Mouse (Mus musculus) telencephalon, adult 2 months (tissue): ENCODE measurements around the gene Cacng1.

ENCODE experiments used
- DNase-seq: peaks from one replicate; pipeline ENCODE4 v3.0.0-alpha.2; 2011; ENCODE audit warnings: low read depth, low spot score

Gene Cacng1

DNA sequence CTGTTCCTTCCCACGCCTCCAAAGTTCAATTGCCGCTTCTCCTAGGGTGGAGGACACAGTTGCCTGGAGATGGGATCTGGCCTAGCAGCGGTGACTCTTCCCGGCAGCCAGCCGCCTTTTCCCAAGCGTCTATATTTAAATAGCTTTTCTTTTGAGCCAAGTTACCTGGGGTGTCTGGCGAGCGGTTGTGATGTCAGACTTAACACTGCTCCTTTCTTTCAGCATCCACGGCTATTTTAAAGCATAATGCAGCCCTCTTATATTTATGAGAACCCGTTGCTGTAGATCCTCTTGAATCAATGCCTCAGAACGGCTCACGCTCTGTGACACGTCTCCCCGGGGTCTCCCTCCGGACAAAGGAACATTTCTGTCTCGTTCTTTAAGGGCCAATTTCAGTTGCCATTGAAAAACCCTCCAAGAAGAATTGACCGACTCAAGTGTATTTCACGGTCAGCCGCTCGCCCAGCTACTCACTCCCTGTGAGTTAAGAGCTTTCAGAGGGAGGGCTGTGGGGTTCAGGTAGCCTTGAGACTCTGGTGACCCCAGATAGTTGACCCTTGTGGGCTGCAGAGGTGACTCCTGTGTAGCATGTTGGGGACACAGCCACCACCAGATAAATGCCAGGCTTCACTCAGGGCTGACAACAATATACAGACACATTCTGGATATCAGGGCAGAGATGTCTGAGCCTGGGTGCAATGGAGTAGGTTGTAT is 8.3 kb downstream of the Cacng1 start:
- DNase-seq, result no peak

DNA sequence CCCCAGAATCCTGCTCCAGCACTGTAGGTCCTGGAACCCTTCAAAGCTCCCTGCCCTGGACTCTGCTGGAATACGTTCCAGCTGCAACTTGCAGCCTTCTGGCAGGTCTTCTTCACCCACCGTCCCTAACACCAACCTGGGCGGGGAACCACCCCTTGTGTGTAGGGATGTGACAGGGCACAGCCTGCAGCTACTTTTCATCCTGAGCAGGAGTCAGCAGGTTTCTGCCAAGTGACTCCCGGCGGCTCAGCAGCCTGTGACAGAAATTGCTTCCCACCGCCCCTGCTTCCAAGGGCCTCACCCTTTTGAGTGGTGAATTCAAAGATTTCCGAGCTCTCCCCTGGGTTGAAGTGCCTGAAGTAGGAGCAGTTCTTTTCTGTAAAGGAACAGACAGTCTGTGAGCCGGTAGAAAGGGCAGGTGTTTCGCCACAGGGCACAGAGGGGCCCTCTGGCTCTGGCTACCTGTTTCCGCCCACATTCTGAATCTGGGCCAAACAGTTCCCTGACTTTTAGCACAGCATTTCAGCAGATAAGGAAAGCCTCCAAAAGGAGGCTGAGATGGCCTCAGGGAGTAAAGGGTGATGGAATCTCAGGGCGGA is 10.7 kb downstream of the Cacng1 start:
- DNase-seq, result no peak

DNA sequence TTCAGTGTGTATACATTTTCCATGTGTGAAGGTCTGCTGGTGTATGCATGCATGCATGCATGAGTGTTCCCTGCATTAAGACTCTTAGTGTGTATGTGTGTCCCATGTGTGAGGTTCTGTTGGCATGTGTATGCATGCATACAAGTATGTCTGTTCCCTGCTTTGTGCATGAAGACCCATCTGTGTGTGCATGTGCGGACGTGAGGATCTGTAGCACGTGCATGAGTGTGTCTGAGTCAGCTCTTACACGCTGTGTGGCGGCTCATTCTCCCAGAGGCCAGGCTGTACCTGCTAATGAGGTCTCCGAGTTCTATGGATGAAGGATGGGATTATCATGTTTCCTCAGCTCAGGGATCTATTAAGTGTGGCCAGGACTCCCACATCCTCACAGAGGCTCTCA is 11.3 kb downstream of the Cacng1 start:
- no peak for DNase-seq

DNA sequence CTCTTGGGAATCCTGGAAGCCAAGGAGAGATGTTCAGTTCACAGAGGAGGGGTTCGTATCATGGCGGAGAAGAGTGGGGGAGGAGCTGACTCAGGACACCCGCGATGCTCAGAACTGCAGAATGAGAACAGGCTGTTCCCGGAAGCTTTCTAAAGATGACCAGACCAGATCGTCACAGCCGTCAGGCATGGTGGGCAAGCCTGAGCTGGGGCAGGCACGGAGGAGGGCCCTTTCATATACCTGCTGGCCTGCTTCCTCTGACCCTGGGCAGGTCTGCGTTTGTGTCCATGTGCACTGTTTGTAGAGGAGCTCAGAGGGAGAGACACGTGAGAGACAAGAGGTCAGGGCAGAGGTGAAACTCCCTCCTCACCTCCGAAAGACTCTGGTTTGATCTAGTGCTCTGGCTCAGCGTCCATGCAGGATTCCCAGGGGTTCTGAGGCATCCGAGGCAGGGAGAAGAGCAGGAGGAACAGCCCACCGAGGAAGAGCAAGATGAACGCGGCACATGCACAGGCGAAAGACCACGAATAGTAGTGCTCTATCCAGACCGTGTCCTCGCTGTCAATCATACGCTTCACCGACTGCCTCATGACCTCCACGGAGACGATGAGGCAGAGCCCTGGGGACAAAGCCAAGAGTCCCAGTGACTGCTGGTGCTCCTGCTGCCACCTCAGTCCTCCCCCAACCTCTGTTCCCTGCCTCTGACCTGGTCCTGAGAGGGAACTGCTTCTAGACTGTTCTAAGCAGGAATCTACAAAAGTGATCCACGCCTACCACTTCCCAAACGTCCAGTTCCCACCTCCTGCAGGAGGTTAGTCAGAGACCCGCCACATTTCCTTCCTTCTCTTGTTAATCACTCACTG is 12.8 kb downstream of the Cacng1 start:
- no peak for DNase-seq

DNA sequence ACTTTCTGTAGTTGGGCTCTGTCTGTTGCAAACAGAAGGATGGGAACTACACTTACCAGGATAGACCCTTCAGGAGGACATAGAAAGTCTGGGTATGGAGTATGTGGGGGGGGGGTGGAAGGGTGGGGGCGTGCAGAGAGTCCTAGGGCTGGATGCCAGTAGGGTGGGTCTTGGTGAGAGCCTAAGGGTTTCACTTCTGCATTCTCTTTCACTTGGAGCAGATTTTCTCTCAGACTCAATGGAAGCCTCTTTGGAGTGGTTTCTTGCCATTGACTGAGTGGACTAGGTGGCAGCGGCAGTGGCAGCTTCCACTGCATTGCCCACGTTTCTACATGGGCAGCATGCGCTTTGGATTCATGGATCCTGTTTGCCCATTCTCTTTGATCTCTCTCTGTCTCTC is 16.4 kb downstream of the Cacng1 start:
- DNase-seq, result no peak

DNA sequence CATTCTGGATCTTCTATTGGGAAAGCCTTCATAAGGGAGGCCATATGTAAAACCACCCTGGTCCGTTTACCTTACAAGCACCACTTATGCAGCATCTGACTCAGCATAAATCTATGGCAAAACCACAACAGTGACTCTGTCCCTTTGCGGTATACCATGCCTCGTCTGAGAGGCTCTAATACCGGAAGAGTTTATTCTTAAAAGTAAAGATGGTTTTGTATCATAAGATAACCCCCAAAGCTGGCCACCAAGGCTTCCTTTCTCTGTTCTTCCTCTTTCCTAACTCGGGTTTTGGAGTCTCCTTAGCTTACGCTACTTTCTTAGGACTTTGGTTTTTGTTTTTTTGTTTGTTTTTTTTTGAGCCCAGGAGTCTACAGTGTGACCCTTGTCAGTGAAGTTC is 23.0 kb downstream of the Cacng1 start:
- no peak for DNase-seq

DNA sequence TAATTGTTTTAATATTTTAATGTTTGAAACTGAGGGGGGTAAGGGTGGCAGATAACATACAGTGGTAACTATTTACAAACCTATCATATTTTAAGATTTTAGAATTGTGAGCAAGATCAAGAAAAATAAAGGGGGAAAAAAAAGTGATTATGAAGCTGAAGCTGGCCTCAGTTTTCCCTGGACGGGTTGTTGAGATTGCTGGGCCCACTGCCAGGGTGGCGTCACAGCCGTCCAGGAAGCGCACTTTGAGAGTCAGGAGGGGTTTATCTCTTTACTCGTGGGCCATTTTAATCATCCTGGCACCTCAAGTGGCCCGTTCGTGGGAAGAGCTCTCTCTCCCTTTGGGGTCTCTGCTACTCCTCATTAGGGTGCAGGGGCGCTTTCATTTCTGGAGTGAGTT is 24.8 kb downstream of the Cacng1 start:
- DNase-seq, result no peak

DNA sequence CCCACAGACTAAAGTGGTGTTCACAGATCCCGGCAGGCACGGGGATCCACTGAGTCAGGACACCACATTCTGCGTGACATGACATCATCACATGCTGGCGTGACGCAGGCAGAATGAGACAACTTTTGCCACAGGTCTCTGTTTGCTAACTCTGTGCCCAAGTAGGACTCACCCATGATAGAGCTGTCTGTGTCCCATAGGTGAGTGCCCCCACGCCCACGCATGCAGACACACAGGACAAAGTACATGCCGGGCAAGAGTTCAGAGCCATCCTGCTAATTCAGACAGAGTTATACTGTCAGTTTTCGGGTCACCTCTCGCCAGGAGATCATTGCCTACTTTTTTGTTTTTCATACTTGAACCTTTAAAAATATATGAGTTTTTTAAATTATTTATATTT is 27.8 kb downstream of the Cacng1 start:
- DNase-seq, result no peak

DNA sequence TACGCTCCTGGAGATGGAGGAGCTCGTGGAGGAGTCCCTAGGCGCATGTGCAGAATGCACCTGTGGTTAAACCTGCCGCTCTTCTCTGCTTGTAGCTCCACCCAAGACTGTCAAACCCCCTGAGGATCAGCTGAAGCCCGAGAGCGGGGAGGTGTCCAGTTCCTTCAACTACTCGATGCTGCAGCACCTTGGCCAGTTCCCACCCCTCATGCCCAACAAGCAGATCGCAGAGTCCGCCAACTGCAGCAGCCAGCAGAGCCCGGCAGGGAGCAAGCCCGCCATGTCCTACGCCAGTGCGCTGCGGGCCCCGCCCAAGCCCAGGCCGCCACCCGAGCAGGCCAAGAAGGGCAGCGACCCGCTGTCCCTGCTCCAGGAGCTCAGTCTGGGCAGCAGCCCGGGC is 30.0 kb downstream of the Cacng1 start:
- no peak for DNase-seq

DNA sequence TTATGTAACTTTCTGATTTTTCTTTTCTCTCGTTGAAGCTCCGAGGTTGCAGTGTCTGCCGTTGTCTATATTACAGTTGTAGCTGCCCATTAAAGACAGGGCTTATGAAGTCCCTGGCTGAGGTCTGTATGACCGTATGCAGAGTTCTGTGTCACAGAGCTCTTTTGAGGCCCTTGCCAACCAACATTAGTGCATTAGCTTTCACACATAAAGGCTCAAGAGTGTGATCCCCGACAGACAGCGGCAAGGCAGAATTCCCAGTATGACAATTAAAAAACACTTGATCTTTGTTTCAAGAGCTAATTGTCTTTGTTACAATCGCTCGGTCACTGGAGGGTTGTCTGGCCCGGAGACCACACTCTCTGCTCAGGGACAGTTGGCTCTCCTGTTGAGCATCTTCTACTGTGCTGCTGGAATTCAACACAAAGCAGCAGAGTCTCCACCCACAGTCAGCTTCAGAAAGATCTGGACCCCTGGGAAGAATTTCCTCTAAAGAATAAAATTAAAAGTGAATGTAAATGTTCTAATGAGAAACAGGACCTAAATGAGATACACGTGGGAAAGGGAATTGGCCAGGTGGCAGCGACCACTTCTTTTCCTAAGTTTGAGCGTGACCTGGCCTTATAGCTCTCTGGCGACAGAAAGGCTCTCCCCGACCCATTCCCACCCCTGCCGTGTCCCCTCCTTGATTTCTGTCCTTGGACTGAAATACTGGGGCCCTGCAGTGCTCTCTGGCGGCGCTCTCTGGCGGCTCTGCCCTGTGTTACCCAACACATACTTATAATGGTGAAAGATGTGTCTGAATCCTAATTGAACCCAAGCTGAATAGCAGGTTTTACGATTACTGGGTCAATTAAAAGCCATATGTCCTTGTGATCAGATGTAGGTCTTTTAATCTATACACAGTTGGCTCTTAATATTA is 32.5 kb downstream of the Cacng1 start:
- DNase-seq, result no peak

DNA sequence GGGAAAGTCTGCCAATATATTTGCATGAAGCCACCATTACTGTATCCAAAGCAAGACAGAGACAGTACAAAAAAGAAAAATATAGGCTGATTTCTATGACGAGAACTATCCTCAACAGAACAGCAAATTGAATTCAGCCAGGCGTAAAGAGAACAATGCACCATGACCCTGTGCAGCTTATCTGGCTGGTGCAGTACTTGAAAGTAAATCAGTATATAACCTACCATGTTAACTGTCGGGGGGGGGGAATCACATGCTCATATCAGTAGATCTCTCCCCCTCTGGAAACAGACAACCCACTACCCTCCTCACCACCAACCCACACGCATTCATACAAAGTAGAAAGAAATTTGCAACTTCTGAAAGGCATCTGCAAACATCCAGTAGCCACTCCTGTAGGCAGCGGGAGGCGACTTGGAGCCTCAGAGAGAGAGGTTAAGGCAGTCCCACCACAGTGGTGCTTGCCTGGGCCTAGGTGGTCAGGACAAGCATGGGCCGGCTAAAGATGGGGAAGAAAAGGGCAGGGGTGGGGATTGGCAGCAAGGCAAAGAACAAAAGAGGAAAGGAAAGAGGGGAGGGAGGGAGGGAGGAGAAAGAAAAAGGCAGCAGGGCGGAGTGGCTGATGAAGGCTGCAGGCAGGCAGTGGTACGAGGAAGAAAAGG is 33.5 kb downstream of the Cacng1 start:
- no peak for DNase-seq

DNA sequence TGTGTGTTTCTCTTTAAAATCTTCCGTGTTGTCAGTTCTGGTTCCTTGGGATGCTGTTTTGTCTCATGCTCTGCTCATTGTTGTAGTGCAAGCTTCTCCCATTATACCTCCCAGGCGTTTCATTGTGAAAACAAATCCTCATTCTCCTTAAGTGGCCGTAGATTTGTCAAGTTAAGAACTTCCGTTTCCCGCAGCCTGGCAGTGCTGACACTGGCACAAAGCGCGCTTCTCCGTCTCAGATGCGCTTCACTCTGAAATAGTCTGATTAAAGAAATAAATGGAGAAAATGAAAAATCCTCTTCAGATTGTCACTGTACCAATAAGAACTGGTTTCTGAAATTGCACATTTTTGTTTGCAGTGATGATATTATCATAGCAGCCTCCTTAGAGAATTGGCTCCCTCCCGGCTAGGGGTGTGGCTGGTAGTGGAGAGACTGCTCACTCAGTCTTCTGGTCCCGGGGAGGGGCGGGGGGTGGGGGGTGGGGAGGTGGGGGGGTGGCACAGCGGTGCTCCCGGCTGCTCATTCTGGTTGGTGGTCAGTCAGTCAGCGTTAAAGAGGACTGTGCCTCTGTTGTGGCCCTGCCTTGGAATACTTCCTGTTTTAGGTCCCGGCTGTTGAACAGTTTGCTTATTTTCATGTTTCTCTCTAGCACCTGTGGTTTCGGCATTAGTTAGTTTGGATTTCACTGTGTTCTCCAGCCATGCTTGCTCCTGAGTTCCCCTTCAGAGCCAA is 39.9 kb downstream of the Cacng1 start:
- DNase-seq, result no peak

DNA sequence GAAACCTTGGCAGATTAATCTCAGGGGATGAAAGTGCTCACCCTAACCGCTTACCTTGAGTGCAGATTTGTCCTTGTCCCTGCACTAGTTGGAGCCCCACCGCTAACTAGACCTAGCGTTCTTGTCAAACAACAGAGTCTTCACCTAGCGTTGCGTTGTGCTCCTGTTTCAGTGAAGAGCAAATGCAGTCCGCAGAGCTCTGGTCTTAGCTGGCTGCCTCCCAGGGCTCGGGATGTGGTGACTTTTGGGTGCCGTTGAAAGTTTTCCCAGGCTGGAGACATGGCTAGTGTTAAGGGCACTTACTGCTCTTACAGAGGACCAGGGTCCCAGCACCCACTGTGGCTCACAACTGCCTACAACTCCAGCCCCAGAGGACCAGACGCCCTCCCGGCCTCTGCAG is 41.1 kb downstream of the Cacng1 start:
- no peak for DNase-seq

DNA sequence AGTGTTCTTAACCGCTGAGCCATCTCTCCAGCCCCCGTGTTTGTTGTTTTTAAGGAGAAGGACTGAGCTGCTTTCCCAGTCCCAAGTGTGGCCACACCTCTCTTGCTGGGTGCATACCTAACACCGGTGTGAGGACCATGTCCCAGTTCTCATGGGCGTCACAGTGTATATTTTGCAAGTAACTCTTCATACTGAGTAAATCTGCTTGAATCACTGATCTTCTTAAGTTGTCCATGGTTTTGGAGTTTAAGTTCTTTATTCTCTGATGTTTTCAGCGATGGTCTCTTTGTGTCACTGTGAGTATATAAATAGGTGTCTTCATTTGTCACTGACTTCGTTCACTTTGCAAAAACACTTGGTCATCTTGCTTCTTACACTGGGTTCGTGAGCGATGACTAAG is 41.7 kb downstream of the Cacng1 start:
- DNase-seq, result no peak

DNA sequence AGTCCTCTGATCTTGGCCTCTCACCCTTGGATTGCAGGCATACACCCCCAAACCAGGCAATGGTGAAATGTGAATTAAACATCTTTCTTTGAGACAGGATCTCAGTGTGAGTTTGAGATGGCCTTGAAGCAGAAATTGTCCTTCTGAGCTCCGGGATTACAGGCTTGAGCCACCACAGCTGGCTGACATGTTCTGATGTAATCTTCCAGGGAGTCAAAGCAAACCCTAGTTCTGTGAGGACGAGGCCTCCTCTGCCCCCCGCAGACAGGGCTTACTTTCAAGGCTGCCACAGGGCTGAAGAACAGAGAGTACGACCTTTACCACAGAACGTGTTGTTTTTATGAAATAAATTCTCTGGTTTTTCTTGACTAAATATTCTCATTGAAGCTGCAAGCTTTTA is 42.3 kb downstream of the Cacng1 start:
- no peak for DNase-seq

DNA sequence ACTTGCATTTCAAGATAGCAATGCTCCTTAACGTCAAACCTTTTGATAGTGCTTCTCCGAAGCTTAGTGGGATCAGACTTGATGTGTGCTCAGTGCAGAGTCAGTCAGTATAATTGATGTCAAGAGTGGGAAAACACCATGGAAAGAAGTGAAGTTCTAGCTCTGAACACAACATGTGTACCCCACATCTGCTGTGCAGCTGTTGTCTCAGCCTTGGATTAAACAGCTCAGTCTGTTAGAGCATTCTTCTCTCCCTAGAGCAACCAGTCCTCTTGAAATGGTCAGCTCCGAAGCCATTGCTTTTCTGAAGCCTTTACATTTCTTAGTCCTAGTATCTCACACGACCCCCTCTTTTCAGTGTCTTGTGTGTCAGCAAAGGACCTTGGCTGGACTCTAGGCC is 47.3 kb downstream of the Cacng1 start:
- DNase-seq, result no peak

DNA sequence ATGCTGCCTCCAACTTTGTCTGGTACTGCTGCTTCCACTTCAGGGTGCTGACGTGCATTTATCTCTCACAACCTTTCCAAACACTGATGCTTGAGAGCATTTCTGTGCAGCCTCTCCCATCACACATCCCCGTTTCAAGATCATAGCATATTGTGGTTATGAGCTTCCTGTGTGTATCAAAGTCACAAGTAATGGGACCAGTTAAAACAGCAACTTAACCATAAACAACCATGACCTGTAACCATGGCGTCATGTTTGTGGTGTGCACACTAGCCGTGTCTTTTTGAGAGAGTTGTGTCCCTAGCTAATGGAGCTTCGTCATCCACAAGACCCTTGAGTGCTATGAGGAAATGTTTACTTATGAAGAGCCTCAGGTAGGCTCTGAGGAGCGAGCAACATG is 48.1 kb downstream of the Cacng1 start:
- no peak for DNase-seq

DNA sequence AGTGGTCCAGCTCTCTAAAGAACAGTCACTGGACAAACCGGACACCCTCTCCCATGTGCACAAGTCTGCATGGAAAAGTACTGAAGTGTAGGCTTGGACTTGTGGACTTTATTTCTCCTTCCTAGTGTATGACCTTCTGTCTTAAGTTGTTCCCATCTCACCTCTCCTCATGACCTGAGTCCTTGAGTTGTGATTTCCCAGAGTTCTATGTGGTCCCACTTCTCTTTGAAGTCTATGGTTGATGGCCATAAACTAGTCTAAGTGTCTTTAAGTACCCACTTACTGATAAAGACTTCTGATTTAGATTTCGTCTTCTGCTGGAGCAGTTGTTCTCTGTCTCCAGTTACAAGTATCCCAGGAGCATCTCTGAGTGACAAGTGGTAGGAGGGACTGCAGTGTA is 48.8 kb downstream of the Cacng1 start:
- no peak for DNase-seq

DNA sequence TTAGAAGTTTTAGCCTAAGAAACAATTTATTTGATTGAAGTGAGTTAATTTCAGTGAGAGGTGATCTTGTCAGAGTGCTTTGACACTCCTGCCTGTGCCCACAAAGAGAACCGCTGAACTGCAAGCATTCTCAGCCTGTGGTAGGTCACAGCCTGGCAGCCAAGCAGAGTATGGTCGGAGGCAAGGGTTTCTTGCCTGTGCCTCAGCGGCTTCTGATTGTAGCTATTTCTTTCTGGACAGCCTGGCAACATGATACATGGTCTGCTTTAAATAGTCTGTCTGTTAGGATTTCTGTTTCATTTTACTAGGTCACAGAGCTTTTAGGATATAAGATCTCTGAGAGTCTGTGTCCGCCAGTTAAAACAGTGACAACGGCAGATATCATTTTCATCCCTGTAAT is 53.7 kb downstream of the Cacng1 start:
- DNase-seq, result no peak

DNA sequence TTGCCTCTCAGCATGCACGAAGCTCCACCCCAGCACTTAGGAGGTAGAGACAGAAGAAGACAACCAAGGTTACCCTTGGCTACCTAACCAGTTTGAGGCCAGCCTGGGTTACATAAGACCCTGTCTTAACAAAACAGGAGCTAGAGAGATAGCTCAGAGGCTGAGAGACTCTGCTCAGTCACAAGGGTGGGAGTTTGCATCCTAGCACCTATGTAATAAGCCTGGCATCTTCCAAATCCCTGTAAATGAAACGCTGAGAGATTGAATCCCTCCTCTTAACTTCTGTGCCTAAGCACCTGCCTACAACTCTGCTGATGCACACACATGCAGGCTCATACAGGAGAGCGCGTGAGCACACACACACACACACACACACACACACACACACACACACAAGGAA is 55.9 kb downstream of the Cacng1 start:
- no peak for DNase-seq

DNA sequence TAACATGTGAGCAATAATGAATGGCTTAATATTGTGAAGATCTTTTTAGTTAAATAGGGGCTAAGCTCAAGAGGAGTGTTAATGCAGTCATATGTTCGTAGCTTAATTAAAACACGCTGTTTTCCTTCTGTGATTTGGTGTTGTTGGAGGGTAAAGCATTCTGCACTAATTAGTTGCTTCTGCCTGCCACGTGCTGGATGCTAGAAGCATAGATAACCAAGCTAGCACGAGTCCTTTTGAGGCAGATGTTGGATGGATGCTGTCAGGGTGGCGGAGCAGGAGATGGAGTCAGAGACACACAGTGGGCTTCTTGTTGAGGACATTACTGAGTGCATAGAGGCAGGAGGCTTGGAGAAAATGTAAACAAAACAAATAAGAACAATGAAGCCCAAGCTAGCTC is 59.2 kb downstream of the Cacng1 start:
- no peak for DNase-seq
